Mouse (Mus musculus) small intestine, adult 10 weeks (tissue): ENCODE results near the gene Clcn5. TPM values are rescaled to one million over a fixed set of nuclear protein-coding genes. Genes with fewer than 3 reads are reported as not detected.

ENCODE experiments used
- polyA plus RNA-seq: library from polyadenylated mRNA; stranded (reverse); fragments of 350-450 nt; fragmentation: Illumina TruSeq; extraction: RNeasy Lipid Tissue Mini Kit (QIAGEN cat#74804); gene quantifications from one replicate; pipeline ENCODE4 v1.2.3, GENCODE M21; 2014; ENCODE audit warnings: low replicate concordance

The Clcn5 gene
- polyA plus RNA-seq, result 27.7 TPM

DNA sequence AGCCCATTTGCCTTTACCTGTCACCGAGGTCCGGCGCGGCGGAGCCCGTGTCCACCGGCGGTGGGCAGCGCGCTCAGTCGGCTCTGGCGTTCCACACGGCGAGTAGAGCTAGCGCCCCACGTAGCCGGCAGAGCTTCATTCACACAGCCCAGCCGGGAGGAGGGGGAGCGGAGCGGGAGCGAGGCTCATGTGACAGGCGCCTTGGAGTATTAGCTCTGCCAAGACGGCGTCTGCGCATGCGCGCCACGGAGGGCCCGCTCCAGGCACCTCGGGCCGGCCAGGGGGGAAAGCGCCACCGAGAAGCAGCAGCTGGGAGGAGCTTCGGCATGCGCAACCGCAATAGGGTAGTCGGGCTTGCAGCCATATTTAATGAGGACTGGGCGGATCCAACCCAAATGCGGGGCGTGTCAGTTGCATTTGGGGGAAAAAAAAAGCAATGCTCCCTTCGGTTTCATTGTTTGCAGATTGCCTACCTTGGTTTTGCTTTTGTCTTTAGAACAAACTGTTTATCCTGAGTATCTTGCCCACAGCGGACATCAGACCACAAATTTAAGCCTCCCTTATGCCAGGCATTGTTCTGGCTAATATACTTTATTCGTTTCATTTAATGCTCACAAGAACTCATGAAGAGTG lies at the start of gene Clcn5:
Gene Clcn5, minus strand, starts transcription at position 270 of the 633 bp plus-strand sequence.

Other genes starting within 250 kb of the Clcn5 start
- gene Usp27x, start 56.5 kb upstream of the Clcn5 start, polyA plus RNA-seq, result 0.33 TPM